Mouse (Mus musculus): ENCODE measurements at regions not wholly inside any gene's neighbourhood (a gene's known extent, or its start where the extent isn't known, plus 50 kb on each side); places are given as distances from the start of the nearest gene placed in this dataset.

GRCm38 (mm10) chr3:119949041-119949470 lies 164.8 kb upstream of the Ptbp2 start:
- peak overlapping the region; percentile 52 for H3K4me2 ChIP-seq (ENCODE audit: low read depth)
- peak; percentile 72 for DNase-seq
- WGBS, result 3% methylated on average over 17 of the region's 17 CpGs
- H3K9me3 ChIP-seq (ENCODE audit: low read length), result no peaks in the 10 kb centered on the region
- H3K36me3 ChIP-seq (ENCODE audit: insufficient read depth), result no peaks in the 10 kb centered on the region
- 0 out of 2 replicates have a peak, but pooled peaks cover 3% of the 10 kb centered on the region for H3K4me1 ChIP-seq (ENCODE audit: insufficient read depth)
- H3K27me3 ChIP-seq (ENCODE audit: insufficient read depth, low read length), result no peaks in the 10 kb centered on the region
- peak overlapping the region; percentile 30 for H3K4me3 ChIP-seq (ENCODE audit: low read depth, low read length)
- H3K27ac ChIP-seq (ENCODE audit: low read depth, low read length), result peak overlapping the region; percentile 50
- no peak for TF ChIP-seq CTCF (IDR thresholded peaks at IDR 0.05; ENCODE audit: low read depth)
- ATAC-seq, result peak; percentile 69
- peak overlapping the region; percentile 44 for H3K9ac ChIP-seq

- H3K27me3 ChIP-seq (ENCODE audit: insufficient read depth, low read length), result no peaks in the 10 kb centered on the region
- H3K9ac ChIP-seq, result no peak overlapping the region
- no peak overlapping the region for H3K4me2 ChIP-seq (ENCODE audit: low read depth)
- no peaks in the 10 kb centered on the region for H3K36me3 ChIP-seq (ENCODE audit: insufficient read depth)
- DNase-seq, result no peak
- WGBS, result 11% methylated on average over 4 of the region's 4 CpGs
- no peak for TF ChIP-seq CTCF (IDR thresholded peaks at IDR 0.05; ENCODE audit: low read depth)
- ATAC-seq, result no peak
- no peaks in the 10 kb centered on the region for H3K9me3 ChIP-seq (ENCODE audit: low read length)
- H3K27ac ChIP-seq (ENCODE audit: low read depth, low read length), result no peak overlapping the region
- H3K4me1 ChIP-seq (ENCODE audit: insufficient read depth), result 0 out of 2 replicates have a peak, but pooled peaks cover 3% of the 10 kb centered on the region
- no peak overlapping the region for H3K4me3 ChIP-seq (ENCODE audit: low read depth, low read length)
These were observed 162.9 kb upstream of the Ptbp2 start for GRCm38 (mm10) chr3:119947126-119947525.

- no peak for ATAC-seq
- 67% methylated on average over 5 of the region's 5 CpGs for WGBS
These were observed 159.8 kb upstream of the Ptbp2 start for GRCm38 (mm10) chr3:119944115-119944514.

GRCm38 (mm10) chr3:119939091-119939490 lies 154.8 kb upstream of the Ptbp2 start:
- Histone ChIP-seq H3K27me3 (ENCODE audit: insufficient read depth, low read length) (no peaks in the 10 kb centered on the region), H3K4me1 (ENCODE audit: insufficient read depth) (no peaks in the 10 kb centered on the region)

More at GRCm38 (mm10) chr3:119944115-119944514, 159.8 kb upstream of the Ptbp2 start:
- no peaks in the 10 kb centered on the region for H3K36me3 ChIP-seq (ENCODE audit: insufficient read depth)
- no peak overlapping the region for H3K4me3 ChIP-seq (ENCODE audit: low read depth, low read length)
- no peak overlapping the region for H3K27ac ChIP-seq (ENCODE audit: low read depth, low read length)
- no peak for TF ChIP-seq CTCF (IDR thresholded peaks at IDR 0.05; ENCODE audit: low read depth)
- no peak for DNase-seq
- no peaks in the 10 kb centered on the region for H3K4me1 ChIP-seq (ENCODE audit: insufficient read depth)
- H3K9me3 ChIP-seq (ENCODE audit: low read length), result no peaks in the 10 kb centered on the region
- H3K9ac ChIP-seq, result no peak overlapping the region
- no peaks in the 10 kb centered on the region for H3K27me3 ChIP-seq (ENCODE audit: insufficient read depth, low read length)
- H3K4me2 ChIP-seq (ENCODE audit: low read depth), result no peak overlapping the region

GRCm38 (mm10) chr3:119938425-119938824 lies 154.2 kb upstream of the Ptbp2 start:
- no peak overlapping the region for H3K4me2 ChIP-seq (ENCODE audit: low read depth)
- TF ChIP-seq CTCF (IDR thresholded peaks at IDR 0.05; ENCODE audit: low read depth), result no peak
- WGBS, result 55% methylated on average over 6 of the region's 6 CpGs
- no peaks in the 10 kb centered on the region for H3K4me1 ChIP-seq (ENCODE audit: insufficient read depth)
- H3K9ac ChIP-seq, result no peak overlapping the region
- no peaks in the 10 kb centered on the region for H3K36me3 ChIP-seq (ENCODE audit: insufficient read depth)
- H3K4me3 ChIP-seq (ENCODE audit: low read depth, low read length), result no peak overlapping the region
- no peaks in the 10 kb centered on the region for H3K9me3 ChIP-seq (ENCODE audit: low read length)
- no peaks in the 10 kb centered on the region for H3K27me3 ChIP-seq (ENCODE audit: insufficient read depth, low read length)
- H3K27ac ChIP-seq (ENCODE audit: low read depth, low read length), result no peak overlapping the region
- ATAC-seq (no peak), DNase-seq (no peak)

More at GRCm38 (mm10) chr3:119939091-119939490, 154.8 kb upstream of the Ptbp2 start:
- ATAC-seq (no peak), DNase-seq (no peak)
- Histone ChIP-seq H3K9ac (no peak overlapping the region), H3K27ac (ENCODE audit: low read depth, low read length) (no peak overlapping the region), H3K4me2 (ENCODE audit: low read depth) (no peak overlapping the region), H3K36me3 (ENCODE audit: insufficient read depth) (no peaks in the 10 kb centered on the region), H3K4me3 (ENCODE audit: low read depth, low read length) (no peak overlapping the region), H3K9me3 (ENCODE audit: low read length) (no peaks in the 10 kb centered on the region)
- no peak for TF ChIP-seq CTCF (IDR thresholded peaks at IDR 0.05; ENCODE audit: low read depth)
- 78% methylated on average over 1 of the region's 1 CpGs for WGBS

GRCm38 (mm10) chr3:119936526-119936925 lies 152.3 kb upstream of the Ptbp2 start:
- no peaks in the 10 kb centered on the region for H3K27me3 ChIP-seq (ENCODE audit: insufficient read depth, low read length)
- H3K9ac ChIP-seq, result no peak overlapping the region
- H3K27ac ChIP-seq (ENCODE audit: low read depth, low read length), result no peak overlapping the region
- H3K9me3 ChIP-seq (ENCODE audit: low read length), result no peaks in the 10 kb centered on the region
- DNase-seq, result no peak
- TF ChIP-seq CTCF (IDR thresholded peaks at IDR 0.05; ENCODE audit: low read depth), result no peak
- no peaks in the 10 kb centered on the region for H3K36me3 ChIP-seq (ENCODE audit: insufficient read depth)
- H3K4me1 ChIP-seq (ENCODE audit: insufficient read depth), result no peaks in the 10 kb centered on the region
- no peak overlapping the region for H3K4me2 ChIP-seq (ENCODE audit: low read depth)
- ATAC-seq, result peak; percentile 20; the same call in 1 of the 2 replicates
- WGBS, result 35% methylated on average over 1 of the region's 1 CpGs
- no peak overlapping the region for H3K4me3 ChIP-seq (ENCODE audit: low read depth, low read length)

- no peaks in the 10 kb centered on the region for H3K4me1 ChIP-seq (ENCODE audit: insufficient read depth)
- 7% methylated on average over 5 of the region's 5 CpGs for WGBS
- ATAC-seq, result peak; percentile 73
- no peaks in the 10 kb centered on the region for H3K27me3 ChIP-seq (ENCODE audit: insufficient read depth, low read length)
- no peak overlapping the region for H3K4me3 ChIP-seq (ENCODE audit: low read depth, low read length)
- H3K27ac ChIP-seq (ENCODE audit: low read depth, low read length), result 0 out of 2 replicates have a peak overlapping the region, but pooled peaks have one; percentile 55
- H3K9ac ChIP-seq, result no peak overlapping the region
- DNase-seq, result peak; percentile 82
- H3K36me3 ChIP-seq (ENCODE audit: insufficient read depth), result no peaks in the 10 kb centered on the region
- H3K9me3 ChIP-seq (ENCODE audit: low read length), result no peaks in the 10 kb centered on the region
- TF ChIP-seq CTCF (IDR thresholded peaks at IDR 0.05; ENCODE audit: low read depth), result no peak
- H3K4me2 ChIP-seq (ENCODE audit: low read depth), result no peak overlapping the region
These were observed 148.8 kb upstream of the Ptbp2 start for GRCm38 (mm10) chr3:119933049-119933511.
